Mouse (Mus musculus) MEL (cell line): ENCODE data around the gene Inip. TPM values are rescaled to one million over a fixed set of nuclear protein-coding genes. Genes with fewer than 3 reads are reported as not detected.

Experiments
- DNase-seq: peaks from one replicate; pipeline ENCODE4 v3.0.0; 2011; ENCODE audit warnings: low read depth, low spot score
- H3K27ac ChIP-seq: 2 replicates; pipeline ENCODE4 v1.5.1; 2012; ENCODE audit warnings: low read depth, mild to moderate bottlenecking, control low read depth, low read length, moderate library complexity; ENCODE audit not compliant: control insufficient read depth
- H3K27me3 ChIP-seq, 2 experiments: fragments of 150-350 bp in 1 of 2; sonication (generic) in 1 of 2; 2 replicates each; pipeline ENCODE4 v1.6.1; 2012; ENCODE audit warnings: low read length in 2 of 2, mild to moderate bottlenecking in 2 of 2, improper control_type of control experiment in 1 of 2, moderate library complexity in 1 of 2; ENCODE audit not compliant: insufficient read depth in 2 of 2, control insufficient read depth in 1 of 2
- H3K36me3 ChIP-seq, 2 experiments: 2 replicates each; pipeline ENCODE4 v1.6.1; 2012 to 2014; ENCODE audit warnings: low read length in 2 of 2, improper control_type of control experiment in 1 of 2, inconsistent platforms in 1 of 2, mild to moderate bottlenecking in 1 of 2; ENCODE audit not compliant: insufficient read depth in 2 of 2, control insufficient read depth in 1 of 2
- H3K4me1 ChIP-seq, 2 experiments: fragments of 150-350 bp in 1 of 2; sonication (generic) in 1 of 2; 2 replicates each; pipeline ENCODE4 v1.6.1; 2012; ENCODE audit warnings: low read length in 2 of 2, improper control_type of control experiment in 1 of 2, mild to moderate bottlenecking in 1 of 2; ENCODE audit not compliant: insufficient read depth in 2 of 2, control insufficient read depth in 1 of 2
- H3K4me3 ChIP-seq, 2 experiments: fragments of 150-350 bp in 1 of 2; sonication (generic) in 1 of 2; 2 replicates each; pipeline ENCODE4 v1.5.1; 2012; ENCODE audit warnings: low read depth in 2 of 2, low read length in 2 of 2, mild to moderate bottlenecking in 2 of 2, moderate library complexity in 2 of 2, control low read depth in 1 of 2, improper control_type of control experiment in 1 of 2; ENCODE audit not compliant: control insufficient read depth in 1 of 2, insufficient read depth in 1 of 2
- H3K79me2 ChIP-seq: 2 replicates; pipeline ENCODE4 v1.6.1; 2012; ENCODE audit warnings: mild to moderate bottlenecking, low read length, moderate library complexity; ENCODE audit not compliant: control insufficient read depth, poor library complexity, insufficient read depth
- H3K9ac ChIP-seq: 2 replicates; pipeline ENCODE4 v1.6.1; 2012; ENCODE audit warnings: low read depth, mild to moderate bottlenecking, control low read depth, low read length, moderate library complexity; ENCODE audit not compliant: control insufficient read depth, poor library complexity, severe bottlenecking
- H3K9me3 ChIP-seq: fragments of 150-350 bp; sonication (generic); replicated peaks from 2 replicates; pipeline ENCODE4 v1.6.1; 2012; ENCODE audit warnings: mild to moderate bottlenecking, low read length, improper control_type of control experiment, moderate library complexity; ENCODE audit not compliant: insufficient read depth
- BHLHE40 ChIP-seq: IDR thresholded peaks from 2 replicates; pipeline ENCODE4 v1.6.1; 2012; ENCODE audit warnings: low read depth, mild to moderate bottlenecking, inconsistent platforms, low read length, improper control_type of control experiment, borderline replicate concordance
- CHD2 ChIP-seq: IDR thresholded peaks from 2 replicates; pipeline ENCODE4 v1.6.1; 2011; ENCODE audit warnings: low read length, improper control_type of control experiment
- CTCF ChIP-seq, 3 experiments: IDR thresholded peaks in 2 of 3; conservative IDR thresholded peaks in 1 of 3; 2 replicates each; pipeline ENCODE4 v1.5.1; 2011 to 2012; ENCODE audit warnings: low read length in 3 of 3, low read depth in 2 of 3, mild to moderate bottlenecking in 2 of 3, improper control_type of control experiment in 1 of 3, inconsistent platforms in 1 of 3, mixed read lengths in 1 of 3, moderate library complexity in 1 of 3; ENCODE audit not compliant: control insufficient read depth in 1 of 3, insufficient read depth in 1 of 3, poor library complexity in 1 of 3, severe bottlenecking in 1 of 3
- E2F4 ChIP-seq: IDR thresholded peaks from 2 replicates; pipeline ENCODE4 v1.6.1; 2011; ENCODE audit warnings: low read depth, low read length, improper control_type of control experiment, borderline replicate concordance
- ELF1 ChIP-seq: IDR thresholded peaks from 2 replicates; pipeline ENCODE4 v1.6.1; 2014; ENCODE audit warnings: low read depth, mild to moderate bottlenecking, inconsistent platforms, low read length, improper control_type of control experiment, moderate library complexity
- EP300 ChIP-seq, 2 experiments: IDR thresholded peaks; 2 replicates each; pipeline ENCODE4 v1.6.1; 2011; ENCODE audit warnings: improper control_type of control experiment in 2 of 2, low read length in 2 of 2, low read depth in 1 of 2, mild to moderate bottlenecking in 1 of 2
- ETS1 ChIP-seq: IDR thresholded peaks from 2 replicates; pipeline ENCODE4 v1.6.1; 2012; ENCODE audit warnings: low read depth, mild to moderate bottlenecking, inconsistent platforms, low read length, improper control_type of control experiment, moderate library complexity
- GABPA ChIP-seq: IDR thresholded peaks from 2 replicates; pipeline ENCODE4 v1.6.1; 2012; ENCODE audit warnings: low read depth, mild to moderate bottlenecking, inconsistent platforms, low read length, improper control_type of control experiment, moderate library complexity
- HCFC1 ChIP-seq: IDR thresholded peaks from 2 replicates; pipeline ENCODE4 v1.6.1; 2012; ENCODE audit warnings: low read depth, mild to moderate bottlenecking, inconsistent platforms, low read length, improper control_type of control experiment, moderate library complexity
- JUND ChIP-seq: IDR thresholded peaks from 2 replicates; pipeline ENCODE4 v1.6.1; 2011; ENCODE audit warnings: low read depth, mild to moderate bottlenecking, improper control_type of control experiment, low read length
- KAT2A ChIP-seq: conservative IDR thresholded peaks from 2 replicates; pipeline ENCODE4 v1.6.1; 2012; ENCODE audit warnings: low read depth, low read length, improper control_type of control experiment, inconsistent platforms
- MAFK ChIP-seq: IDR thresholded peaks from 2 replicates; pipeline ENCODE4 v1.6.1; 2011; ENCODE audit warnings: low read depth, mild to moderate bottlenecking, low read length, improper control_type of control experiment, borderline replicate concordance
- MAX ChIP-seq: IDR thresholded peaks from 2 replicates; pipeline ENCODE4 v1.6.1; 2011; ENCODE audit warnings: low read length, improper control_type of control experiment
- MAZ ChIP-seq: IDR thresholded peaks from 2 replicates; pipeline ENCODE4 v1.6.1; 2012; ENCODE audit warnings: low read depth, mild to moderate bottlenecking, inconsistent platforms, low read length, improper control_type of control experiment
- MEF2A ChIP-seq: IDR thresholded peaks from 2 replicates; pipeline ENCODE4 v1.6.1; 2014; ENCODE audit warnings: low read depth, mild to moderate bottlenecking, inconsistent platforms, low read length, improper control_type of control experiment; ENCODE audit not compliant: poor library complexity, insufficient replicate concordance, severe bottlenecking; ENCODE audit errors: extremely low read depth
- MXI1 ChIP-seq: IDR thresholded peaks from 2 replicates; pipeline ENCODE4 v1.6.1; 2011; ENCODE audit warnings: mild to moderate bottlenecking, low read depth, low read length, improper control_type of control experiment
- MYB ChIP-seq: IDR thresholded peaks from 2 replicates; pipeline ENCODE4 v1.6.1; 2011; ENCODE audit warnings: mild to moderate bottlenecking, low read depth, low read length, improper control_type of control experiment
- MYC ChIP-seq: IDR thresholded peaks from 2 replicates; pipeline ENCODE4 v1.6.1; 2011; ENCODE audit warnings: low read depth, mild to moderate bottlenecking, low read length, improper control_type of control experiment, moderate library complexity
- NELFE ChIP-seq: IDR thresholded peaks from 2 replicates; pipeline ENCODE4 v1.6.1; 2011; ENCODE audit warnings: low read depth, low read length, improper control_type of control experiment
- NRF1 ChIP-seq: IDR thresholded peaks from 2 replicates; pipeline ENCODE4 v1.6.1; 2014; ENCODE audit warnings: low read depth, mild to moderate bottlenecking, inconsistent platforms, low read length, improper control_type of control experiment, moderate library complexity; ENCODE audit not compliant: poor library complexity, insufficient read depth, severe bottlenecking
- POLR2A ChIP-seq, 2 experiments: IDR thresholded peaks; 2 replicates each; pipeline ENCODE4 v1.6.1; 2011 to 2012; ENCODE audit warnings: low read length in 2 of 2, mild to moderate bottlenecking in 2 of 2, control low read depth in 1 of 2, improper control_type of control experiment in 1 of 2, low read depth in 1 of 2, moderate library complexity in 1 of 2; ENCODE audit not compliant: control insufficient read depth in 1 of 2, insufficient read depth in 1 of 2, poor library complexity in 1 of 2
- POLR2AphosphoS2 ChIP-seq: IDR thresholded peaks from 2 replicates; pipeline ENCODE4 v1.6.1; 2011; ENCODE audit warnings: low read length, improper control_type of control experiment
- POLR2AphosphoS5 ChIP-seq: IDR thresholded peaks from 2 replicates; pipeline ENCODE4 v1.6.1; 2012; ENCODE audit warnings: low read depth, borderline replicate concordance, mild to moderate bottlenecking, inconsistent platforms, low read length, moderate library complexity, mixed read lengths
- RAD21 ChIP-seq: IDR thresholded peaks from 2 replicates; pipeline ENCODE4 v1.6.1; 2011; ENCODE audit warnings: mild to moderate bottlenecking, low read depth, low read length, improper control_type of control experiment
- RCOR1 ChIP-seq: IDR thresholded peaks from 2 replicates; pipeline ENCODE4 v1.6.1; 2012; ENCODE audit warnings: low read depth, mild to moderate bottlenecking, inconsistent platforms, low read length, improper control_type of control experiment
- SIN3A ChIP-seq: IDR thresholded peaks from 2 replicates; pipeline ENCODE4 v1.6.1; 2012; ENCODE audit warnings: low read length, improper control_type of control experiment, inconsistent platforms
- SMC3 ChIP-seq: IDR thresholded peaks from 2 replicates; pipeline ENCODE4 v1.6.1; 2011; ENCODE audit warnings: low read depth, low read length, improper control_type of control experiment
- TAL1 ChIP-seq: IDR thresholded peaks from 2 replicates; pipeline ENCODE4 v1.6.1; 2012; ENCODE audit warnings: mild to moderate bottlenecking, inconsistent platforms, low read length, moderate library complexity, mixed read lengths
- TBP ChIP-seq: IDR thresholded peaks from 2 replicates; pipeline ENCODE4 v1.8.0; 2011; ENCODE audit warnings: low read depth, low read length, improper control_type of control experiment
- TCF12 ChIP-seq: IDR thresholded peaks from 2 replicates; pipeline ENCODE4 v1.6.1; 2014; ENCODE audit warnings: low read depth, mild to moderate bottlenecking, inconsistent platforms, low read length, improper control_type of control experiment, moderate library complexity
- UBTF ChIP-seq: IDR thresholded peaks from 2 replicates; pipeline ENCODE4 v1.6.1; 2012; ENCODE audit warnings: low read depth, mild to moderate bottlenecking, inconsistent platforms, low read length, improper control_type of control experiment, moderate library complexity, borderline replicate concordance; ENCODE audit not compliant: insufficient read depth
- USF1 ChIP-seq: IDR thresholded peaks from 2 replicates; pipeline ENCODE4 v1.6.1; 2014; ENCODE audit warnings: low read depth, mild to moderate bottlenecking, inconsistent platforms, low read length, improper control_type of control experiment, moderate library complexity
- USF2 ChIP-seq, 2 experiments: IDR thresholded peaks; 2 replicates each; pipeline ENCODE4 v1.6.1; 2011 to 2012; ENCODE audit warnings: improper control_type of control experiment in 2 of 2, low read length in 2 of 2, borderline replicate concordance in 1 of 2, inconsistent platforms in 1 of 2, low read depth in 1 of 2, mild to moderate bottlenecking in 1 of 2; ENCODE audit not compliant: insufficient read depth in 1 of 2
- ZC3H11A ChIP-seq: IDR thresholded peaks from 2 replicates; pipeline ENCODE4 v1.6.1; 2012; ENCODE audit warnings: low read depth, mild to moderate bottlenecking, inconsistent platforms, low read length, improper control_type of control experiment
- ZKSCAN1 ChIP-seq: IDR thresholded peaks from 2 replicates; pipeline ENCODE4 v1.6.1; 2012; ENCODE audit warnings: low read depth, mild to moderate bottlenecking, inconsistent platforms, low read length, improper control_type of control experiment, moderate library complexity
- ZMIZ1 ChIP-seq: IDR thresholded peaks from 2 replicates; pipeline ENCODE4 v1.6.1; 2012; ENCODE audit warnings: low read depth, mild to moderate bottlenecking, inconsistent platforms, low read length, improper control_type of control experiment, moderate library complexity
- ZNF384 ChIP-seq: IDR thresholded peaks from 2 replicates; pipeline ENCODE4 v1.6.1; 2012; ENCODE audit warnings: low read depth, mild to moderate bottlenecking, inconsistent platforms, low read length, improper control_type of control experiment
- polyA plus RNA-seq, 2 experiments: library from polyadenylated mRNA; stranded (reverse) in 1 of 2; unstranded in 1 of 2; fragments of >175 nt in 1 of 2; fragments of >200 nt in 1 of 2; gene quantifications; 2 replicates each; pipeline versions ENCODE4 v1.2.1 to v1.2.4; 2012; ENCODE audit warnings: low replicate concordance in 2 of 2, low read depth in 1 of 2; ENCODE audit not compliant: insufficient read length in 2 of 2, insufficient read depth in 1 of 2, missing spikeins in 1 of 2
- total RNA-seq: library from RNA; depleted of rRNA; stranded (reverse); fragments of 300-350 nt; gene quantifications from 2 replicates; pipeline ENCODE4 v1.2.3, GENCODE M21; 2012

The Inip gene
- total and polyA plus RNA-seq, 3 experiments, result 42.4 to 50.3 TPM; not detected in 1

GRCm38 (mm10) chr4:59803358-59803757 is 2.0 kb upstream of the Inip start:
- Histone ChIP-seq H3K4me3 (peak overlapping the region in 1 of 2 experiments; percentile 25; a peak in 1 of 4 replicates), H3K27me3 (no peaks in the 10 kb centered on the region), H3K9me3 (no peaks in the 10 kb centered on the region), H3K27ac (peak overlapping the region; percentile 85), H3K79me2 (no peaks in the 10 kb centered on the region; the same call in 1 of the 2 replicates), H3K36me3 (peaks cover 0 to 19% of the 10 kb centered on the region in 2 experiments; a peak in 2 of 4 replicates), H3K9ac (peak overlapping the region; percentile 41), H3K4me1 (peaks cover 12 to 28% of the 10 kb centered on the region in 2 experiments)
- peak; percentile 90 for DNase-seq
- peak; percentile 2; the same call in 1 of the 2 replicates for TF ChIP-seq BHLHE40
- TF ChIP-seq NELFE, result peak; percentile 48
- TF ChIP-seq MXI1, result peak; percentile 71
- TF ChIP-seq E2F4, result peak; percentile 74
- no peak for TF ChIP-seq MEF2A
- TF ChIP-seq MAFK, result no peak
- TF ChIP-seq POLR2AphosphoS5, result no peak
- TF ChIP-seq MYC, result peak; percentile 95
- TF ChIP-seq ZMIZ1, result no peak
- peak; percentile 55 for TF ChIP-seq ETS1
- no peak for TF ChIP-seq ZNF384
- TF ChIP-seq USF2 (IDR thresholded peaks at IDR 0.05; ENCODE audit: borderline replicate concordance in 1 of 2, insufficient read depth in 1 of 2, low read depth in 1 of 2, low read length in 2 of 2), result peak in 1 of 2 experiments; percentile 40; a peak in 1 of 4 replicates
- no peak for TF ChIP-seq RAD21
- TF ChIP-seq CHD2, result no peak
- peak; percentile 8; the same call in 1 of the 2 replicates for TF ChIP-seq TCF12
- 0 out of 4 replicates have a peak, but pooled peaks of 1 of the 2 experiments have one; percentile 28 for TF ChIP-seq POLR2A (IDR thresholded peaks at IDR 0.05; ENCODE audit: control insufficient read depth in 1 of 2, insufficient read depth in 1 of 2, low read depth in 1 of 2, low read length in 2 of 2, poor library complexity in 1 of 2)
- TF ChIP-seq HCFC1, result 0 out of 2 replicates have a peak, but pooled peaks have one; percentile 33
- TF ChIP-seq NRF1, result no peak
- TF ChIP-seq ZKSCAN1, result no peak
- TF ChIP-seq RCOR1, result no peak
- TF ChIP-seq JUND, result 0 out of 2 replicates have a peak, but pooled peaks have one; percentile 4
- TF ChIP-seq KAT2A, result no peak
- TF ChIP-seq GABPA, result no peak
- TF ChIP-seq TBP, result peak; percentile 70; the same call in 1 of the 2 replicates
- no peak for TF ChIP-seq MAZ
- no peak for TF ChIP-seq UBTF
- peak; percentile 62; the same call in 1 of the 2 replicates for TF ChIP-seq ELF1
- peak; percentile 85 for TF ChIP-seq USF1
- TF ChIP-seq SIN3A, result peak; percentile 24; the same call in 1 of the 2 replicates
- TF ChIP-seq POLR2AphosphoS2, result no peak
- peak; percentile 33 to 52; a peak in 2 of 4 replicates for TF ChIP-seq EP300 (IDR thresholded peaks at IDR 0.05; ENCODE audit: low read depth in 1 of 2, low read length in 2 of 2)
- peak; percentile 92 for TF ChIP-seq MAX
- TF ChIP-seq ZC3H11A, result no peak
- no peak for TF ChIP-seq MYB
- TF ChIP-seq SMC3, result no peak
- no peak for TF ChIP-seq CTCF (IDR thresholded peaks at IDR 0.05 in 2 of 3, conservative IDR thresholded peaks at IDR 0.05 in 1 of 3; ENCODE audit: control insufficient read depth in 1 of 3, insufficient read depth in 1 of 3, low read depth in 2 of 3, low read length in 3 of 3, poor library complexity in 1 of 3, severe bottlenecking in 1 of 3)
- TF ChIP-seq TAL1, result no peak
